Mouse (Mus musculus) heart, adult 8-10 months (tissue): ENCODE results near the gene Mab21l3. TPM values are rescaled to one million over a fixed set of nuclear protein-coding genes. Genes with fewer than 3 reads are reported as not detected.

Experiments
- total RNA-seq, 4 experiments: library from RNA; stranded (reverse); gene quantifications; 2 replicates each; pipeline ENCODE4 v1.2.4; 2022

Gene Mab21l3
- total RNA-seq, 4 experiments from 2014 or later: not detected

Other genes with a start within 250 kb of the Mab21l3 start
- 100 to 1,000 TPM; 757 to 917 (median 814) TPM for gene Atp1a1, start 244.3 kb downstream of the Mab21l3 start, total RNA-seq
- gene Slc22a15, start 75.5 kb upstream of the Mab21l3 start, total RNA-seq: 1 to 10 TPM; 1.8 to 2.4 (median 2.2) TPM
- gene Nhlh2, start 161.1 kb upstream of the Mab21l3 start, total RNA-seq: not detected
- gene Casq2, start 237.5 kb upstream of the Mab21l3 start, total RNA-seq: 1,000 to 10,000 TPM in 1 of 4 experiments, 100 to 1,000 TPM in 3; 901 to 1,105 (median 935) TPM